Mouse (Mus musculus) neural tube, embryonic 11.5 days (tissue): Measurements from ENCODE around the gene Olfr839-ps1. TPM values are rescaled to one million over a fixed set of nuclear protein-coding genes. Genes with fewer than 3 reads are reported as not detected.

Source experiments
- ATAC-seq: fragments of 200-750 bp; cut with Nextera tagmentation; 2 replicates; pipeline ENCODE4 v1.8.0; 2017; ENCODE audit warnings: moderate number of reproducible peaks, mild to moderate bottlenecking, moderate TSS enrichment, moderate library complexity; ENCODE audit not compliant: insufficient read depth, low FRiP score, low TSS enrichment
- DNase-seq: peaks from one replicate; pipeline ENCODE4 v3.0.0-alpha.2; 2015; ENCODE audit warnings: low spot score
- H3K27ac ChIP-seq: fragments of 300-500 bp; sonication (generic); 2 replicates; pipeline ENCODE4 v1.5.1; 2014; ENCODE audit warnings: low read depth, mild to moderate bottlenecking, low read length
- H3K27me3 ChIP-seq: fragments of 300-500 bp; sonication (generic); 2 replicates; pipeline ENCODE4 v1.6.1; 2014; ENCODE audit warnings: mild to moderate bottlenecking, low read length, mixed read lengths; ENCODE audit not compliant: control insufficient read depth, insufficient read depth
- H3K36me3 ChIP-seq: fragments of 300-500 bp; sonication (generic); 2 replicates; pipeline ENCODE4 v1.6.1; 2014; ENCODE audit warnings: mild to moderate bottlenecking, low read length, moderate library complexity, mixed read lengths; ENCODE audit not compliant: control insufficient read depth, insufficient read depth
- H3K4me1 ChIP-seq: fragments of 300-500 bp; sonication (generic); 2 replicates; pipeline ENCODE4 v1.6.1; 2014; ENCODE audit warnings: low read length, mixed read lengths; ENCODE audit not compliant: control insufficient read depth, insufficient read depth
- H3K4me2 ChIP-seq: fragments of 300-500 bp; sonication (generic); 2 replicates; pipeline ENCODE4 v1.6.1; 2014; ENCODE audit warnings: low read depth, mild to moderate bottlenecking, moderate library complexity
- H3K4me3 ChIP-seq: fragments of 300-500 bp; sonication (generic); 2 replicates; pipeline ENCODE4 v1.5.1; 2014; ENCODE audit warnings: low read depth, low read length
- H3K9ac ChIP-seq: fragments of 300-500 bp; sonication (generic); 2 replicates; pipeline ENCODE4 v1.6.1; 2014; ENCODE audit warnings: mild to moderate bottlenecking, low read length
- H3K9me3 ChIP-seq: fragments of 300-500 bp; sonication (generic); 2 replicates; pipeline ENCODE4 v1.6.1; 2016; ENCODE audit warnings: low read length; ENCODE audit not compliant: control insufficient read depth
- WGBS: fragments of 180-500 bp; shearing (Covaris S2); extraction: QIAGEN DNeasy Blood & Tissue Kit; methylation state at CpG from one replicate; pipeline ENCODE4 v1.1.7; 2014; 5-methylcytosine and 5-hydroxymethylcytosine counted together
- polyA plus RNA-seq: library from polyadenylated mRNA; unstranded; fragments of >200 nt; fragmentation: Nextera tagmentation; extraction: Ambion mirVana; gene quantifications from 2 replicates; pipeline ENCODE4 v1.2.1, GENCODE M21; 2014

The Olfr839-ps1 gene
- polyA plus RNA-seq, result not detected in 2 replicates

DNA sequence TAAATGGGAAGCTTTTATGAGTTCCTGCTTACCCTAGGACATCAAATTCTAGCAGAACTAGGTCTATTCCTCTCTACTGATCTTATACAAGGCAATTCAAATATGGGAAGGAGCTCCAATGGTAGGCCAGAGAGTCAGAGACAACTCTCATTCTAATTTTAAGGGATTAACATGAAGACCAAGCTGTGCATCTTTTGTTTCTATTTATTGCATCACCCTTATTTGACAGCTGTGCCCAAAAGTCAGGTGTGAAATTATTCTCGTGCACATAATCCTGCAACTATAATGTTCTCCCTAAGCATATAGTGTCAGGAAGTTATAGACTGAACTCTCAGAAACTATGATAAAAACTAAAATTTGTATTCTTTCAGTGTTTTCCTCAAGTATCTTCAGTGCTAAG lies at the start of gene Olfr839-ps1:
Gene Olfr839-ps1, minus strand, starts transcription at position 101 of the 400 bp plus-strand sequence.
- DNase-seq (no peak), ATAC-seq (no peak)
- Histone ChIP-seq H3K27me3 (no peaks in the 10 kb centered on the region), H3K36me3 (no peaks in the 10 kb centered on the region), H3K9ac (no peak within 1 kb of the TSS), H3K4me2 (no peak within 1 kb of the TSS), H3K9me3 (0 out of 2 replicates have a peak, but pooled peaks cover 2% of the 10 kb centered on the region), H3K4me1 (no peaks in the 10 kb centered on the region), H3K4me3 (no peak within 1 kb of the TSS), H3K27ac (no peak within 1 kb of the TSS)
- 76% methylated on average over 1 of the region's 1 CpGs for WGBS

DNA sequence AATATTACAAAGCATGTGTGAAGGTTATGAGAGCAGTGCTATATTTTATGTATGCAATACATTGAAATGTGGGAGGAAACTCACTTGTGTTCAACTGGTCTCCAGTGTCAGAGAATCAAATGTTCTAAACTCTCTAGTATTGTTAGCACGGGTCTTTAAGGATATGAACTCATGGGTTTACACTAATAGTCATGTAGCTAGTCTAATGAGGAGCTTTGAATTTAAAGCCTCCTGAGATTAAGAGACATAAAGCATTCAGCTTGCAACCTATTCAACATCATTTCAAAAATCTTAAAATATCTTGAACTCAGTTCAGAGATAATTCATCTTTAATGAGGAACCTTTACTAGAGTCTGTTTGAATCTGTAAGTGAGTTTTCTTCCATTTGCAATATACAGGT lies 41.1 kb downstream of the Olfr839-ps1 start, which contains the start of gene Olfr837:
Gene Olfr837, plus strand, starts transcription at position 301 of the 400 bp plus-strand sequence.
- 77% methylated on average over 1 of the region's 1 CpGs for WGBS
- H3K9me3 ChIP-seq, result no peaks in the 10 kb centered on the region
- no peak within 1 kb of the TSS for H3K4me2 ChIP-seq
- H3K27ac ChIP-seq, result no peak within 1 kb of the TSS
- DNase-seq (no peak), ATAC-seq (no peak)
- H3K9ac ChIP-seq, result no peak within 1 kb of the TSS
- no peak within 1 kb of the TSS for H3K4me3 ChIP-seq
- no peaks in the 10 kb centered on the region for H3K36me3 ChIP-seq
- no peaks in the 10 kb centered on the region for H3K27me3 ChIP-seq
- H3K4me1 ChIP-seq, result no peaks in the 10 kb centered on the region

DNA sequence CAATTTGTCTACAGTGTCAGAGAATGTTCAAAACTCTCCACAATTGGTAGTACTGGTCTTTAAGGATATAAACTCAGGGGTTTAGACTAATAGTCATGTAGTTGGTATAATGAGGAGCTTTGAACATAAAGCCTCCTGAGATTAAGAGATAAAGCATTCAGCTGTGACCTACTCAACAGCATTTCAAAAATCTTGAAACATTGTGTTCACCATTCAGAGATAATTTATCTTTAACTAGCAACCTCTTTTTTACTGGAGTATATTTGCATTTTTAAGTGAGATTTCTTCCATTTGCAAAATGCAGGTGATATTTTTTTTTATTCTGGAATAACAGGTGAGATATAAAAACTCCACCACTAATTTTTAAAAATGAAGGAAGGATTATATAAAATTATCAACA lies 57.0 kb downstream of the Olfr839-ps1 start, which contains the start of gene Olfr836:
Gene Olfr836, plus strand, starts transcription at position 301 of the 400 bp plus-strand sequence.
- no peaks in the 10 kb centered on the region for H3K27me3 ChIP-seq
- no peak within 1 kb of the TSS for H3K4me2 ChIP-seq
- no peaks in the 10 kb centered on the region for H3K36me3 ChIP-seq
- DNase-seq (no peak), ATAC-seq (no peak)
- no peaks in the 10 kb centered on the region for H3K4me1 ChIP-seq
- H3K9me3 ChIP-seq, result no peaks in the 10 kb centered on the region
- no peak within 1 kb of the TSS for H3K9ac ChIP-seq
- H3K4me3 ChIP-seq, result no peak within 1 kb of the TSS
- no peak within 1 kb of the TSS for H3K27ac ChIP-seq

Other genes starting within 250 kb of the Olfr839-ps1 start
- gene Olfr832, start 240.2 kb downstream of the Olfr839-ps1 start, polyA plus RNA-seq, result not detected in 2 replicates
- not detected in 2 replicates for gene Olfr834, start 189.3 kb downstream of the Olfr839-ps1 start, polyA plus RNA-seq
- gene Olfr835, start 144.6 kb downstream of the Olfr839-ps1 start, polyA plus RNA-seq, result not detected in 2 replicates
- gene Olfr836, start 56.9 kb downstream of the Olfr839-ps1 start, polyA plus RNA-seq, result not detected in 2 replicates
- gene Olfr837, start 41.0 kb downstream of the Olfr839-ps1 start, polyA plus RNA-seq, result not detected in 2 replicates
- gene Olfr843, start 74.7 kb upstream of the Olfr839-ps1 start, polyA plus RNA-seq, result not detected in 2 replicates
- not detected in 2 replicates for gene Olfr844, start 139.0 kb upstream of the Olfr839-ps1 start, polyA plus RNA-seq
- gene Olfr845, start 159.1 kb upstream of the Olfr839-ps1 start, polyA plus RNA-seq, result not detected in 2 replicates
- gene Olfr846, start 186.7 kb upstream of the Olfr839-ps1 start, polyA plus RNA-seq, result not detected in 2 replicates
- gene Olfr847, start 201.4 kb upstream of the Olfr839-ps1 start, polyA plus RNA-seq, result not detected in 2 replicates